Mouse (Mus musculus) right cerebral cortex, postnatal 4 days (tissue): Measurements from ENCODE around the gene Olfr1309.
"Not testable (repeated sequence)": the region's sequence is repeated elsewhere in the genome, so short reads cannot be mapped to it uniquely, and the experiment has no call there.

Experiments
- DNase-seq: peaks from one replicate; pipeline ENCODE4 v3.0.0-alpha.2; 2022

The Olfr1309 gene

GRCm38 (mm10) chr2:111990181-111990580 is at the start of gene Olfr1309:
TSS of gene Olfr1309 (minus strand) at chr2:111990281.
- no peak for DNase-seq

- DNase-seq, result not testable (repeated sequence)
These were observed 36.9 kb upstream of the Olfr1309 start for GRCm38 (mm10) chr2:112026971-112027370.

- DNase-seq, result no peak
These were observed 34.2 kb upstream of the Olfr1309 start, which contains the start of gene Olfr1311 for GRCm38 (mm10) chr2:112024312-112024711. TSS of gene Olfr1311 (minus strand) at chr2:112024412.

GRCm38 (mm10) chr2:112014900-112015299 is 24.8 kb upstream of the Olfr1309 start:
- DNase-seq, result no peak

- DNase-seq, result no peak
These were observed 22.5 kb upstream of the Olfr1309 start, which contains the start of gene Olfr1310 for GRCm38 (mm10) chr2:112012608-112013007. TSS of gene Olfr1310 (minus strand) at chr2:112012708.

- no peak for DNase-seq
These were observed 25.2 kb downstream of the Olfr1309 start, which contains the start of gene Olfr1308 for GRCm38 (mm10) chr2:111964844-111965243. TSS of gene Olfr1308 (minus strand) at chr2:111964944.

GRCm38 (mm10) chr2:111949340-111949739 is 40.7 kb downstream of the Olfr1309 start, which contains the start of gene Olfr1307:
TSS of gene Olfr1307 (minus strand) at chr2:111949440.
- no peak for DNase-seq
